Mouse (Mus musculus): Measurements from ENCODE around the gene Inpp4b. TPM values are rescaled to one million over a fixed set of nuclear protein-coding genes. Genes with fewer than 3 reads are reported as not detected.

The Inpp4b gene
- total and polyA plus RNA-seq, 2 experiments from 2014 or later = 18.9 to 60.9 TPM

- no peak for ATAC-seq (ENCODE audit: insufficient read depth, low read depth)
- no peaks in the 10 kb centered on the region for H3K27me3 ChIP-seq (ENCODE audit: control insufficient read depth, insufficient read depth, low read length)
Observed at GRCm38 (mm10) chr8:81466776-81467175, 124.4 kb downstream of the Inpp4b start.

GRCm38 (mm10) chr8:81478674-81479073 is 136.3 kb downstream of the Inpp4b start:
- Histone ChIP-seq H3K27ac (ENCODE audit: low read depth) (no peak overlapping the region), H3K4me2 (ENCODE audit: low read depth, low read length) (no peak overlapping the region), H3K9me3 (replicated peaks; ENCODE audit: control insufficient read depth, low read length) (no peaks in the 10 kb centered on the region), H3K9ac (replicated peaks; ENCODE audit: low read depth, low read length) (no peak overlapping the region), H3K27me3 (ENCODE audit: control insufficient read depth, insufficient read depth, low read length) (no peaks in the 10 kb centered on the region), H3K4me3 (ENCODE audit: low read depth, low read length) (no peak overlapping the region), H3K4me1 (ENCODE audit: control insufficient read depth, insufficient read depth) (no peaks in the 10 kb centered on the region), H3K36me3 (replicated peaks; ENCODE audit: control insufficient read depth, insufficient read depth, low read length) (no peaks in the 10 kb centered on the region)
- TF ChIP-seq EP300 (IDR thresholded peaks at IDR 0.05; ENCODE audit: low read depth) = no peak
- peak; percentile 74 for TF ChIP-seq CTCF (IDR thresholded peaks at IDR 0.05; ENCODE audit: low read depth)
- WGBS = 21% methylated on average over 3 of the region's 3 CpGs
- DNase-seq (ENCODE audit: low spot score) (peak; percentile 11), ATAC-seq (ENCODE audit: insufficient read depth, low read depth) (no peak)

More at GRCm38 (mm10) chr8:81466776-81467175, 124.4 kb downstream of the Inpp4b start:
- H3K9me3 ChIP-seq (replicated peaks; ENCODE audit: control insufficient read depth, low read length) = no peaks in the 10 kb centered on the region
- no peak overlapping the region for H3K4me3 ChIP-seq (ENCODE audit: low read depth, low read length)
- 61% methylated on average over 2 of the region's 2 CpGs for WGBS
- no peak overlapping the region for H3K27ac ChIP-seq (ENCODE audit: low read depth)
- no peak overlapping the region for H3K4me2 ChIP-seq (ENCODE audit: low read depth, low read length)
- H3K4me1 ChIP-seq (ENCODE audit: control insufficient read depth, insufficient read depth) = no peaks in the 10 kb centered on the region
- TF ChIP-seq CTCF (IDR thresholded peaks at IDR 0.05; ENCODE audit: low read depth) (no peak), EP300 (IDR thresholded peaks at IDR 0.05; ENCODE audit: low read depth) (no peak)
- H3K36me3 ChIP-seq (replicated peaks; ENCODE audit: control insufficient read depth, insufficient read depth, low read length) = no peaks in the 10 kb centered on the region
- H3K9ac ChIP-seq (replicated peaks; ENCODE audit: low read depth, low read length) = no peak overlapping the region
- DNase-seq (ENCODE audit: low spot score) = no peak

GRCm38 (mm10) chr8:81483834-81484233 is 141.5 kb downstream of the Inpp4b start:
- no peaks in the 10 kb centered on the region for H3K36me3 ChIP-seq (replicated peaks; ENCODE audit: control insufficient read depth, insufficient read depth, low read length)
- no peak overlapping the region for H3K9ac ChIP-seq (replicated peaks; ENCODE audit: low read depth, low read length)
- ATAC-seq (ENCODE audit: insufficient read depth, low read depth) = no peak
- DNase-seq (ENCODE audit: low spot score) = no peak
- H3K4me2 ChIP-seq (ENCODE audit: low read depth, low read length) = no peak overlapping the region
- H3K27ac ChIP-seq (ENCODE audit: low read depth) = no peak overlapping the region
- no peaks in the 10 kb centered on the region for H3K9me3 ChIP-seq (replicated peaks; ENCODE audit: control insufficient read depth, low read length)
- H3K27me3 ChIP-seq (ENCODE audit: control insufficient read depth, insufficient read depth, low read length) = no peaks in the 10 kb centered on the region
- WGBS = 60% methylated on average over 1 of the region's 1 CpGs
- no peaks in the 10 kb centered on the region for H3K4me1 ChIP-seq (ENCODE audit: control insufficient read depth, insufficient read depth)
- TF ChIP-seq EP300 (IDR thresholded peaks at IDR 0.05; ENCODE audit: low read depth) (no peak), CTCF (IDR thresholded peaks at IDR 0.05; ENCODE audit: low read depth) (no peak)
- no peak overlapping the region for H3K4me3 ChIP-seq (ENCODE audit: low read depth, low read length)

GRCm38 (mm10) chr8:81485626-81486025 is 143.3 kb downstream of the Inpp4b start:
- no peak for DNase-seq (ENCODE audit: low spot score)
- Histone ChIP-seq H3K4me2 (ENCODE audit: low read depth, low read length) (no peak overlapping the region), H3K36me3 (replicated peaks; ENCODE audit: control insufficient read depth, insufficient read depth, low read length) (no peaks in the 10 kb centered on the region), H3K4me3 (ENCODE audit: low read depth, low read length) (no peak overlapping the region), H3K9me3 (replicated peaks; ENCODE audit: control insufficient read depth, low read length) (no peaks in the 10 kb centered on the region), H3K9ac (replicated peaks; ENCODE audit: low read depth, low read length) (no peak overlapping the region), H3K4me1 (ENCODE audit: control insufficient read depth, insufficient read depth) (no peaks in the 10 kb centered on the region), H3K27ac (ENCODE audit: low read depth) (no peak overlapping the region), H3K27me3 (ENCODE audit: control insufficient read depth, insufficient read depth, low read length) (no peaks in the 10 kb centered on the region)
- TF ChIP-seq CTCF (IDR thresholded peaks at IDR 0.05; ENCODE audit: low read depth) (no peak), EP300 (IDR thresholded peaks at IDR 0.05; ENCODE audit: low read depth) (no peak)
- no peak for ATAC-seq (ENCODE audit: insufficient read depth, low read depth)
- 53% methylated on average over 1 of the region's 1 CpGs for WGBS

- H3K4me1 ChIP-seq (ENCODE audit: control insufficient read depth, insufficient read depth) = no peaks in the 10 kb centered on the region
- H3K4me2 ChIP-seq (ENCODE audit: low read depth, low read length) = no peak overlapping the region
- H3K4me3 ChIP-seq (ENCODE audit: low read depth, low read length) = no peak overlapping the region
- DNase-seq (ENCODE audit: low spot score) = no peak
- TF ChIP-seq EP300 (IDR thresholded peaks at IDR 0.05; ENCODE audit: low read depth) (no peak), CTCF (IDR thresholded peaks at IDR 0.05; ENCODE audit: low read depth) (no peak)
- H3K9me3 ChIP-seq (replicated peaks; ENCODE audit: control insufficient read depth, low read length) = no peaks in the 10 kb centered on the region
- 90% methylated on average over 2 of the region's 2 CpGs for WGBS
- no peaks in the 10 kb centered on the region for H3K36me3 ChIP-seq (replicated peaks; ENCODE audit: control insufficient read depth, insufficient read depth, low read length)
- ATAC-seq (ENCODE audit: insufficient read depth, low read depth) = no peak
- no peaks in the 10 kb centered on the region for H3K27me3 ChIP-seq (ENCODE audit: control insufficient read depth, insufficient read depth, low read length)
- no peak overlapping the region for H3K27ac ChIP-seq (ENCODE audit: low read depth)
- no peak overlapping the region for H3K9ac ChIP-seq (replicated peaks; ENCODE audit: low read depth, low read length)
Observed at GRCm38 (mm10) chr8:81489894-81490661, 147.7 kb downstream of the Inpp4b start.
